Mouse (Mus musculus) lung, postnatal 0 days (tissue): ENCODE measurements at regions not wholly inside any gene's neighbourhood (a gene's known extent, or its start where the extent isn't known, plus 50 kb on each side); places are given as distances from the start of the nearest gene placed in this dataset.

Experiments used
- CTCF ChIP-seq: IDR thresholded peaks from 2 replicates; pipeline ENCODE4 v1.5.1; 2016; ENCODE audit warnings: antibody characterized with exemption, mild to moderate bottlenecking
- EP300 ChIP-seq: IDR thresholded peaks from 2 replicates; pipeline ENCODE4 v1.6.1; 2016; ENCODE audit warnings: antibody characterized with exemption, mild to moderate bottlenecking, control low read depth

DNA sequence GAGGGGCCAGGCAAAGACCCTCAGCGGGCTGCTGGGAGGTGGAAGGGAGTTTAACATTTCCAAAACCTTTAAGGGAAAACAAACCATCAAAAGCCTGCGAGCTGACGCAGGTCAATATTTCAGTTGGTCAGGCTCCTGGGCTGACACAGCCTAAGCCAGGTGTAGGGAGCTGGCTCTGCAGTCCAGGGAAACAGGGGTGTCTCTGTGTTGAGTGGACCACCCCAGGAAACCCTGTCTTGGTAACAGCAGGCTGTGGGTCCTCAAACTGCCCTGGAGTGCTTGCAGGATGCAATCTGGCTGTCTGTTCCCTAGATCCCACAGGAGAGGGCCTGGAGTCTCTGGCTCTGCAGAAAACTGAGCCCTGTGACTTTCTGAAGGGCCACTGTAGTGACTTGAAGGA lies 236.2 kb upstream of the Tle3 start:
- no peak for TF ChIP-seq CTCF
- TF ChIP-seq EP300: no peak
